Mouse (Mus musculus) right cerebral cortex, adult 2 months (tissue): ENCODE data around the gene Olfr920.
A peak's percentile ranks its signal among the peaks of the same experiment; 100 is the strongest.

Experiments used
- DNase-seq, 2 experiments: peaks; one replicate each; pipeline ENCODE4 v3.0.0; 2021 to 2022; ENCODE audit warnings: low spot score in 2 of 2

The Olfr920 gene

GRCm38 (mm10) chr9:38751999-38752398 lies at the start of gene Olfr920:
TSS of gene Olfr920 (plus strand) at chr9:38752299.
- no peak for DNase-seq

- no peak for DNase-seq
Observed at GRCm38 (mm10) chr9:38718102-38718501, 34.0 kb upstream of the Olfr920 start, which contains the start of gene Vwa5a. TSS of gene Vwa5a (plus strand) at chr9:38718268.

- DNase-seq, result no peak
Observed at GRCm38 (mm10) chr9:38718927-38719441, 33.1 kb upstream of the Olfr920 start.

GRCm38 (mm10) chr9:38724044-38724443 lies 28.1 kb upstream of the Olfr920 start:
- DNase-seq, result no peak

- DNase-seq, result no peak
Observed at GRCm38 (mm10) chr9:38728218-38728617, 23.9 kb upstream of the Olfr920 start.

GRCm38 (mm10) chr9:38741408-38741807 lies 10.7 kb upstream of the Olfr920 start:
- DNase-seq, result no peak

- no peak for DNase-seq
Observed at GRCm38 (mm10) chr9:38744619-38745315, 7.3 kb upstream of the Olfr920 start.

GRCm38 (mm10) chr9:38772768-38773167 lies 20.7 kb downstream of the Olfr920 start, which contains the start of gene Olfr921:
TSS of gene Olfr921 (plus strand) at chr9:38773068.
- DNase-seq, result no peak

GRCm38 (mm10) chr9:38792689-38793088 lies 40.6 kb downstream of the Olfr920 start:
- DNase-seq, result no peak

GRCm38 (mm10) chr9:38805696-38806095 lies 53.6 kb downstream of the Olfr920 start:
- peak; percentile 11 to 51 for DNase-seq
